19 mouse cellular contexts compared by ENCODE assay signal in genomic region chr14:57961861-57962260, GRCm38 (mm10). TPM values are rescaled to one million over a fixed set of nuclear protein-coding genes. Genes with fewer than 3 reads are reported as not detected.
DNase-seq lines count a peak whose midpoint lies in the region; ATAC-seq and TF ChIP-seq lines count a peak whose summit lies in the region.
"Had no signal": no experiment of that assay in that cellular context is flagged by ENCODE, and none has a peak within 500 bp of the region (broad histone marks: within the 10 kb centered on the region; RNA-seq: fewer than 3 reads in every experiment).

No protein-coding gene starts in this region.

- no peak overlapping the region for H3K9ac ChIP-seq in intestine, embryonic 16.5 days (ENCODE audit: low read depth, low read length)
- no peak overlapping the region for H3K9ac ChIP-seq in liver, adult 2 months (ENCODE audit: low read depth, low read length)
- H3K9ac ChIP-seq: embryonic facial prominence, embryonic 15.5 days; forebrain, embryonic 12.5 days; heart, embryonic 15.5 days; hindbrain, embryonic 13.5 days; lung, embryonic 14.5 days had no signal

- no peaks in the 10 kb centered on the region for H3K27me3 ChIP-seq in intestine, embryonic 16.5 days (replicated peaks; ENCODE audit: control insufficient read depth, insufficient read depth, low read length)
- H3K27me3 ChIP-seq in liver, adult 2 months (ENCODE audit: control insufficient read depth, insufficient read depth, low read length) = no peaks in the 10 kb centered on the region
- H3K27me3 ChIP-seq: embryonic facial prominence, embryonic 15.5 days; forebrain, embryonic 12.5 days; heart, embryonic 15.5 days; hindbrain, embryonic 13.5 days had no signal

- TF ChIP-seq POLR2A in liver, adult 2 months (IDR thresholded peaks at IDR 0.05; ENCODE audit: extremely low read depth, insufficient read depth, low read length) = no peak

- H3K9me3 ChIP-seq in intestine, embryonic 16.5 days (ENCODE audit: control insufficient read depth, low read length) = no peaks in the 10 kb centered on the region
- H3K9me3 ChIP-seq: embryonic facial prominence, embryonic 15.5 days; forebrain, embryonic 12.5 days; heart, embryonic 15.5 days; hindbrain, embryonic 13.5 days; limb, embryonic 10.5 days had no signal

- TF ChIP-seq CTCF in liver, adult 2 months (IDR thresholded peaks at IDR 0.05; ENCODE audit: low read depth, low read length) = no peak

- no peak overlapping the region for H3K4me2 ChIP-seq in intestine, embryonic 16.5 days (ENCODE audit: low read depth, low read length)
- H3K4me2 ChIP-seq: embryonic facial prominence, embryonic 15.5 days; forebrain, embryonic 12.5 days; heart, embryonic 15.5 days; hindbrain, embryonic 13.5 days; lung, embryonic 14.5 days had no signal

- intact Hi-C loops in gastrocnemius, postnatal 36 days (cut with DNase I) = no loop called here
- intact Hi-C loops in heart, postnatal 25 days (cut with DNase I) = no loop called here

- H3K36me3 ChIP-seq in intestine, embryonic 16.5 days (ENCODE audit: control insufficient read depth, insufficient read depth, low read length) = no peaks in the 10 kb centered on the region
- no peaks in the 10 kb centered on the region for H3K36me3 ChIP-seq in liver, adult 2 months (ENCODE audit: control insufficient read depth, insufficient read depth, low read length)
- H3K36me3 ChIP-seq: limb, embryonic 10.5 days had no signal

- H3K4me3 ChIP-seq in intestine, embryonic 16.5 days (ENCODE audit: low read length) = no peak overlapping the region
- H3K4me3 ChIP-seq in liver, adult 2 months (ENCODE audit: insufficient read depth, low read depth, low read length) = no peak overlapping the region
- H3K4me3 ChIP-seq: embryonic facial prominence, embryonic 15.5 days; forebrain, embryonic 12.5 days; heart, embryonic 15.5 days; hindbrain, embryonic 13.5 days; limb, embryonic 10.5 days had no signal

- H3K79me2 ChIP-seq in liver, adult 2 months (ENCODE audit: control insufficient read depth, insufficient read depth, low read length) = no peaks in the 10 kb centered on the region

- no peak overlapping the region for H3K27ac ChIP-seq in intestine, embryonic 16.5 days (ENCODE audit: low read length)
- no peak overlapping the region for H3K27ac ChIP-seq in liver, adult 2 months (replicated peaks; ENCODE audit: insufficient read depth, low read depth, low read length)
- H3K27ac ChIP-seq: embryonic facial prominence, embryonic 15.5 days; forebrain, embryonic 12.5 days; heart, embryonic 15.5 days; hindbrain, embryonic 13.5 days; limb, embryonic 10.5 days had no signal

- 0 out of 2 replicates have a peak, but pooled peaks cover 4% of the 10 kb centered on the region for H3K4me1 ChIP-seq in intestine, embryonic 16.5 days (ENCODE audit: control insufficient read depth, insufficient read depth, low read length)
- H3K4me1 ChIP-seq in liver, adult 2 months (ENCODE audit: control insufficient read depth, insufficient read depth, low read length) = peaks cover 5% of the 10 kb centered on the region
- H3K4me1 ChIP-seq: embryonic facial prominence, embryonic 15.5 days; forebrain, embryonic 12.5 days; hindbrain, embryonic 13.5 days had no signal

- 38% methylated on average over 4 of the region's 4 CpGs for WGBS in intestine, embryonic 16.5 days
- 16% methylated on average over 4 of the region's 4 CpGs for WGBS in liver, adult 2 months

- DNase-seq in adrenal gland, adult 2 months = peak; percentile 49
- DNase-seq in adrenal gland, postnatal 4 days (ENCODE audit: low spot score in 2 of 2) = no peak
- peak; percentile 10 for DNase-seq in MN1 (ENCODE audit: low spot score)
- DNase-seq in liver, adult 2 months (ENCODE audit: extremely low read depth, low read depth, low spot score) = peak; percentile 73
- DNase-seq in lung, adult 18-20 months = no peak
- no peak for DNase-seq in gastrocnemius, postnatal 36 days
- DNase-seq in heart, postnatal 25 days (ENCODE audit: low spot score) = no peak
- DNase-seq: cerebellum, adult 11 months; heart, adult 18-20 months; layer of hippocampus, postnatal 36 days; lung, embryonic 14.5 days; thymus, postnatal 36 days had no signal

- ATAC-seq in intestine, embryonic 16.5 days = peak; percentile 75
- ATAC-seq: midbrain, embryonic 16.5 days had no signal

RNA-seq across cellular contexts. Expression of gene Micu2, which starts 37.2 kb away (rescaled TPM):
- 10 to 100 TPM; 49.0 to 59.8 TPM for total RNA-seq in adrenal gland, adult 2 months (2021)
- 11.4 and 17.9 TPM in 2 replicates for polyA plus RNA-seq in adrenal gland, adult 2 months (2012; rRNA removed)
- 10 to 100 TPM; 76.3 to 78.2 TPM for total RNA-seq in adrenal gland, postnatal 4 days (2021)
- polyA plus RNA-seq in intestine, embryonic 16.5 days (2015; fragmentation: Nextera tagmentation; extraction: Ambion mirVana) = 74.6 and 76.8 TPM in 2 replicates
- total RNA-seq in liver, adult 2 months (2014; rRNA removed) = 35.9 and 43.6 TPM in 2 replicates
- polyA plus RNA-seq in liver, adult 2 months (2012; rRNA removed) = 10.2 and 11.0 TPM in 2 replicates
- 10 to 100 TPM; 30.1 to 31.9 TPM for total RNA-seq in gastrocnemius, postnatal 36 days (2021)
- 10 to 100 TPM; 63.4 to 65.6 TPM for total RNA-seq in heart, postnatal 25 days (2021)

Comparison
In these comparisons a context has a peak if more than half of its experiments do, and no peak if none do; other contexts are left out.
1. DNase-seq: peak in adrenal gland, adult 2 months (single experiment), MN1 (single experiment) and liver, adult 2 months (single experiment); none in adrenal gland, postnatal 4 days (0 of 2), lung, adult 18-20 months (0 of 2), gastrocnemius, postnatal 36 days (0 of 2) and heart, postnatal 25 days (single experiment).